Comparison of ENCODE assay signal across 8 mouse cellular contexts in the genomic region with DNA sequence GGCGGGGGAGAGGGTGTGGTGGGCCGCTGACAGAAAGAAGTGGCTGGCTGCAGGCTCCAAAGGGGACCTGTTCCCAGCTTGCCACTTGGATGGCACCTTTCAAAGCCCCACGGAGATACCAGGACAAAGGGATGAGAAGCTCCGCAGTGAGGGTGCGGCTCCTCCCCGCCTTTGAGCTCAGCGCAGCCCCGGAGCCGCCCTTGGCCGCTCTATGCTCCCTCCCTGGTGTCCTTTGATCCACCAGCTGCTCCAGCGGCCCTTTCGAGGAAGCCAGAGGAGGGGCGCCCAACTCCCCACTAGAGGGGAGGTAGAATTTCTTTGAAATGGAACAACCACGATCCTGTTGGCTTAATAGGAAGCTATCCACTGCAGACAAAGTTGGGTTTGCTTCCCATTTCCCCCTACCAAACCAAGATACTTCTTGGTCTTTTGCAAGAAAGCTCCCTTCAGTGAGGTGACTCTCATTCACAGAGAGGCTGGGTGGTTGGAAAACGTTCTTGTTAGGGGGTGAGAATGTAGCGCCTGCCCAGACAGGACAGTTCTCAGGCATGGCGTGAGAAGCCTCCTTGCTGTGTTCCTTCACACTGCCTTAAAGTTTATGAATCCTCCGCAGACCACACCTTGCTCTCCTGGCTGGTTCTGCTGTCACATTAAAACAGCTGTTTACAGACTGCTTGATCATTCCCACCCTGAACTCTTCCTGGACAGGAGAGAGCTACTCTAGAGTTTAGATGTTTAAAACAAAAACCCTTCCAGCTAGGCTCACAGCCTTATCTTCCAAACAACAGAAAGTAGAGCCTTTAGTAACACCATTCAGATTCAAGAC. TPM values are rescaled to one million over a fixed set of nuclear protein-coding genes. Genes with fewer than 3 reads are reported as not detected.
DNase-seq lines count a peak whose midpoint lies in the region; ATAC-seq and TF ChIP-seq lines count a peak whose summit lies in the region.

No protein-coding gene starts in this region.

- peaks cover 20% of the 10 kb centered on the region for H3K27me3 ChIP-seq in kidney, embryonic 14.5 days (ENCODE audit: control insufficient read depth, insufficient read depth, low read length)
- H3K27me3 ChIP-seq in heart, embryonic 16.5 days (ENCODE audit: control insufficient read depth, insufficient read depth, low read length), result no peaks in the 10 kb centered on the region
- peaks cover 17% of the 10 kb centered on the region for H3K27me3 ChIP-seq in liver, embryonic 14.5 days (ENCODE audit: control insufficient read depth, insufficient read depth, low read length)
- H3K27me3 ChIP-seq in stomach, postnatal 0 days (ENCODE audit: control insufficient read depth, insufficient read depth, low read length), result no peaks in the 10 kb centered on the region

- H3K9ac ChIP-seq in kidney, embryonic 14.5 days (ENCODE audit: low read depth, low read length), result no peak overlapping the region
- peak overlapping the region; percentile 63 for H3K9ac ChIP-seq in heart, embryonic 16.5 days (ENCODE audit: low read length)
- H3K9ac ChIP-seq in liver, embryonic 14.5 days (replicated peaks), result no peak overlapping the region
- H3K9ac ChIP-seq in stomach, postnatal 0 days (ENCODE audit: low read length), result peak overlapping the region; percentile 27; the same call in 1 of the 2 replicates

- H3K4me3 ChIP-seq in kidney, embryonic 14.5 days (ENCODE audit: low read length), result peak overlapping the region; percentile 26
- H3K4me3 ChIP-seq in heart, embryonic 16.5 days (ENCODE audit: low read length), result peak overlapping the region; percentile 41
- H3K4me3 ChIP-seq in liver, embryonic 14.5 days (ENCODE audit: insufficient read depth in 1 of 2, low read depth in 2 of 2, low read length in 2 of 2), result no peak overlapping the region
- peak overlapping the region; percentile 14; the same call in 1 of the 2 replicates for H3K4me3 ChIP-seq in stomach, postnatal 0 days (ENCODE audit: low read depth, low read length)

- H3K27ac ChIP-seq in kidney, embryonic 14.5 days (ENCODE audit: low read depth, low read length), result no peak overlapping the region
- no peak overlapping the region for H3K27ac ChIP-seq in heart, embryonic 16.5 days (ENCODE audit: low read length)
- H3K27ac ChIP-seq in liver, embryonic 14.5 days, result no peak overlapping the region
- no peak overlapping the region for H3K27ac ChIP-seq in stomach, postnatal 0 days (replicated peaks)

- no peak for TF ChIP-seq CTCF in liver, embryonic 14.5 days (IDR thresholded peaks at IDR 0.05; ENCODE audit: low read depth)
- TF ChIP-seq CTCF in stomach, postnatal 0 days (IDR thresholded peaks at IDR 0.05; ENCODE audit: low read depth), result no peak

- peak; percentile 52; the same call in 1 of the 2 replicates for ATAC-seq in kidney, embryonic 14.5 days (ENCODE audit: low FRiP score, low TSS enrichment)
- ATAC-seq in heart, embryonic 16.5 days (replicated peaks; ENCODE audit: extremely low read depth, insufficient read depth, low FRiP score), result no peak
- ATAC-seq in liver, embryonic 14.5 days (ENCODE audit: insufficient read depth), result no peak
- ATAC-seq in stomach, postnatal 0 days (ENCODE audit: low FRiP score, low TSS enrichment), result no peak

- H3K9me3 ChIP-seq in kidney, embryonic 14.5 days (ENCODE audit: control insufficient read depth, low read length), result no peaks in the 10 kb centered on the region
- no peaks in the 10 kb centered on the region for H3K9me3 ChIP-seq in heart, embryonic 16.5 days (replicated peaks; ENCODE audit: control insufficient read depth, low read length)
- no peaks in the 10 kb centered on the region for H3K9me3 ChIP-seq in liver, embryonic 14.5 days (ENCODE audit: control insufficient read depth, low read length)
- no peaks in the 10 kb centered on the region for H3K9me3 ChIP-seq in stomach, postnatal 0 days (ENCODE audit: control insufficient read depth, low read length)

- H3K4me2 ChIP-seq in kidney, embryonic 14.5 days (replicated peaks; ENCODE audit: low read depth, low read length), result peak overlapping the region; percentile 53
- peak overlapping the region; percentile 69 for H3K4me2 ChIP-seq in heart, embryonic 16.5 days (ENCODE audit: low read depth, low read length)
- H3K4me2 ChIP-seq in liver, embryonic 14.5 days (ENCODE audit: low read depth), result peak overlapping the region; percentile 15; the same call in 1 of the 2 replicates
- H3K4me2 ChIP-seq in stomach, postnatal 0 days (replicated peaks; ENCODE audit: low read depth), result peak overlapping the region; percentile 48

- no peaks in the 10 kb centered on the region for H3K36me3 ChIP-seq in kidney, embryonic 14.5 days (ENCODE audit: control insufficient read depth, insufficient read depth, low read length)
- no peaks in the 10 kb centered on the region for H3K36me3 ChIP-seq in heart, embryonic 16.5 days (ENCODE audit: control insufficient read depth, insufficient read depth)
- no peaks in the 10 kb centered on the region for H3K36me3 ChIP-seq in liver, embryonic 14.5 days (replicated peaks; ENCODE audit: control insufficient read depth, insufficient read depth, low read depth)
- H3K36me3 ChIP-seq in stomach, postnatal 0 days (ENCODE audit: control insufficient read depth, insufficient read depth, low read length), result no peaks in the 10 kb centered on the region

- peaks cover 10% of the 10 kb centered on the region for H3K4me1 ChIP-seq in kidney, embryonic 14.5 days (ENCODE audit: control insufficient read depth, insufficient read depth, low read length)
- H3K4me1 ChIP-seq in heart, embryonic 16.5 days (ENCODE audit: control insufficient read depth, insufficient read depth, low read length), result peaks cover 33% of the 10 kb centered on the region
- peaks cover 0 to 5% of the 10 kb centered on the region in 2 experiments; a peak in 1 of 4 replicates for H3K4me1 ChIP-seq in liver, embryonic 14.5 days (replicated peaks; ENCODE audit: control insufficient read depth in 2 of 2, insufficient read depth in 2 of 2, low read length in 1 of 2)
- no peaks in the 10 kb centered on the region for H3K4me1 ChIP-seq in stomach, postnatal 0 days (replicated peaks; ENCODE audit: control insufficient read depth, insufficient read depth)

- no peak for DNase-seq in kidney, postnatal 25 days
- DNase-seq in embryo, embryonic 10 days (ENCODE audit: low spot score), result peak; percentile 44
- no peak for DNase-seq in liver, embryonic 14.5 days (ENCODE audit: low read depth in 3 of 3, low spot score in 3 of 3)
- no peak for DNase-seq in stomach, postnatal 0 days (ENCODE audit: low spot score)
- DNase-seq in right cerebral cortex, postnatal 14 days, result no peak
- no peak for DNase-seq in ovary, adult 18-20 months (ENCODE audit: low spot score)

- no peak for TF ChIP-seq EP300 in liver, embryonic 14.5 days (IDR thresholded peaks at IDR 0.05; ENCODE audit: low read depth)
- TF ChIP-seq EP300 in stomach, postnatal 0 days (optimal IDR thresholded peaks at IDR 0.05), result no peak

- 5% methylated on average over 18 of the region's 18 CpGs for WGBS in kidney, embryonic 14.5 days
- 10% methylated on average over 18 of the region's 18 CpGs for WGBS in heart, embryonic 16.5 days
- WGBS in liver, embryonic 14.5 days (ENCODE audit: insufficient replicate concordance), result 9% methylated on average over 18 of the region's 18 CpGs
- WGBS in stomach, postnatal 0 days, result 8% methylated on average over 17 of the region's 18 CpGs

RNA-seq across cellular contexts. Expression of a gene that starts 45.9 kb away (rescaled TPM):
- 11.4 and 22.9 TPM in 2 replicates for polyA plus RNA-seq in kidney, embryonic 14.5 days (2014; fragmentation: Nextera tagmentation; extraction: Ambion mirVana)
- polyA plus RNA-seq in heart, embryonic 16.5 days (2015; fragmentation: Nextera tagmentation; extraction: Ambion mirVana), result 17.4 and 18.7 TPM in 2 replicates
- polyA plus RNA-seq in liver, embryonic 14.5 days (2012; rRNA removed), result 1.5 and 2.3 TPM in 2 replicates
- 4.9 and 5.1 TPM in 2 replicates for polyA plus RNA-seq in liver, embryonic 14.5 days (2014; fragmentation: Nextera tagmentation; extraction: Ambion mirVana)
- polyA plus RNA-seq in stomach, postnatal 0 days (2015; fragmentation: Nextera tagmentation; extraction: Ambion mirVana), result 9.1 and 13.4 TPM in 2 replicates

RNA-seq across cellular contexts. Expression of a gene that starts 49.9 kb away (rescaled TPM):
- polyA plus RNA-seq in kidney, embryonic 14.5 days (2014; fragmentation: Nextera tagmentation; extraction: Ambion mirVana), result 0.33 and 1.3 TPM in 2 replicates
- 0.32 and 0.44 TPM in 2 replicates for polyA plus RNA-seq in heart, embryonic 16.5 days (2015; fragmentation: Nextera tagmentation; extraction: Ambion mirVana)
- under 0.01 and 0.02 TPM in 2 replicates for polyA plus RNA-seq in liver, embryonic 14.5 days (2012; rRNA removed)
- polyA plus RNA-seq in liver, embryonic 14.5 days (2014; fragmentation: Nextera tagmentation; extraction: Ambion mirVana), result 0.05 TPM in 1 of 2 replicates, not detected in the other
- 1.2 and 1.7 TPM in 2 replicates for polyA plus RNA-seq in stomach, postnatal 0 days (2015; fragmentation: Nextera tagmentation; extraction: Ambion mirVana)

RNA-seq across cellular contexts. Expression of a gene that starts 54.1 kb away (rescaled TPM):
- 0.06 and 0.07 TPM in 2 replicates for polyA plus RNA-seq in kidney, embryonic 14.5 days (2014; fragmentation: Nextera tagmentation; extraction: Ambion mirVana)
- polyA plus RNA-seq in heart, embryonic 16.5 days (2015; fragmentation: Nextera tagmentation; extraction: Ambion mirVana), result 2.7 and 4.2 TPM in 2 replicates
- polyA plus RNA-seq in liver, embryonic 14.5 days (2012; rRNA removed), result 0.26 and 0.30 TPM in 2 replicates
- 0.20 and 0.29 TPM in 2 replicates for polyA plus RNA-seq in liver, embryonic 14.5 days (2014; fragmentation: Nextera tagmentation; extraction: Ambion mirVana)
- polyA plus RNA-seq in stomach, postnatal 0 days (2015; fragmentation: Nextera tagmentation; extraction: Ambion mirVana), result 0.45 and 0.59 TPM in 2 replicates

Comparison
In these comparisons a context has a peak if more than half of its experiments do, and no peak if none do; other contexts are left out.
1. H3K4me2 ChIP-seq: peak in every context shown above with its lines; median percentile 69 in heart, embryonic 16.5 days; 53 in kidney, embryonic 14.5 days; 48 in stomach, postnatal 0 days; 15 in liver, embryonic 14.5 days.
2. H3K4me3 ChIP-seq: peak in kidney, embryonic 14.5 days (single experiment), heart, embryonic 16.5 days (single experiment) and stomach, postnatal 0 days (single experiment); none in liver, embryonic 14.5 days (0 of 2).
3. H3K9ac ChIP-seq: peak in heart, embryonic 16.5 days (single experiment) and stomach, postnatal 0 days (single experiment); none in kidney, embryonic 14.5 days (single experiment) and liver, embryonic 14.5 days (single experiment).